Mouse (Mus musculus) CH12.LX (cell line): Measurements from ENCODE around the gene Rap1b. TPM values are rescaled to one million over a fixed set of nuclear protein-coding genes. Genes with fewer than 3 reads are reported as not detected.

Experiments
- DNase-seq: peaks from one replicate; pipeline ENCODE4 v3.0.0-alpha.2; 2013; ENCODE audit errors: extremely low read depth
- H3K27ac ChIP-seq: 2 replicates; pipeline ENCODE4 v1.5.1; 2012; ENCODE audit warnings: low read depth, mild to moderate bottlenecking, control low read depth, moderate library complexity; ENCODE audit not compliant: insufficient read depth
- H3K27me3 ChIP-seq: replicated peaks from 2 replicates; pipeline ENCODE3; 2012; ENCODE audit warnings: inconsistent platforms
- H3K36me3 ChIP-seq, 2 experiments: replicated peaks in 1 of 2; 2 replicates each; pipeline versions ENCODE3 to v1.6.1; 2012; ENCODE audit warnings: inconsistent platforms in 1 of 2, low read length in 1 of 2, mild to moderate bottlenecking in 1 of 2, mixed read lengths in 1 of 2, moderate library complexity in 1 of 2; ENCODE audit not compliant: control insufficient read depth in 1 of 2, insufficient read depth in 1 of 2
- H3K4me1 ChIP-seq, 2 experiments: 2 replicates each; pipeline ENCODE4 v1.6.1; 2012; ENCODE audit warnings: inconsistent platforms in 1 of 2, moderate library complexity in 1 of 2; ENCODE audit not compliant: insufficient read depth in 2 of 2, control insufficient read depth in 1 of 2
- H3K4me2 ChIP-seq: 2 replicates; pipeline ENCODE4 v1.6.1; 2012; ENCODE audit warnings: low read depth, mild to moderate bottlenecking, control low read depth; ENCODE audit not compliant: poor library complexity, insufficient read depth, severe bottlenecking
- H3K4me3 ChIP-seq, 3 experiments: fragments of 150-350 bp in 1 of 3; sonication (generic) in 1 of 3; replicated peaks in 1 of 3; 2 replicates each; pipeline versions ENCODE3 to v1.5.1; 2011 to 2012; ENCODE audit warnings: low read depth in 2 of 3, low read length in 2 of 3, mild to moderate bottlenecking in 2 of 3, moderate library complexity in 2 of 3, control low read depth in 1 of 3, improper control_type of control experiment in 1 of 3, inconsistent platforms in 1 of 3, mixed read lengths in 1 of 3; ENCODE audit not compliant: poor library complexity in 1 of 3
- H3K79me2 ChIP-seq: replicated peaks from 2 replicates; pipeline ENCODE4 v1.6.1; 2012; ENCODE audit warnings: mild to moderate bottlenecking, moderate library complexity; ENCODE audit not compliant: control insufficient read depth, poor library complexity, insufficient read depth, severe bottlenecking; ENCODE audit errors: extremely low read depth
- H3K9ac ChIP-seq: 2 replicates; pipeline ENCODE4 v1.6.1; 2012; ENCODE audit warnings: low read depth, mild to moderate bottlenecking, control low read depth, moderate library complexity; ENCODE audit not compliant: insufficient read depth
- H3K9me3 ChIP-seq: replicated peaks from 2 replicates; pipeline ENCODE3; 2012; ENCODE audit warnings: low read length, inconsistent platforms, mixed read lengths
- CHD2 ChIP-seq: IDR thresholded peaks from 2 replicates; pipeline ENCODE4 v1.6.1; 2011; ENCODE audit warnings: low read length, improper control_type of control experiment
- CTCF ChIP-seq, 2 experiments: IDR thresholded peaks in 1 of 2; conservative IDR thresholded peaks in 1 of 2; 2 replicates each; pipeline ENCODE4 v1.5.1; 2011 to 2012; ENCODE audit warnings: low read depth in 2 of 2, low read length in 2 of 2, improper control_type of control experiment in 1 of 2, inconsistent platforms in 1 of 2, mild to moderate bottlenecking in 1 of 2, moderate library complexity in 1 of 2
- EP300 ChIP-seq: IDR thresholded peaks from 2 replicates; pipeline ENCODE4 v1.6.1; 2011; ENCODE audit warnings: low read length, improper control_type of control experiment
- ETS1 ChIP-seq: conservative IDR thresholded peaks from 2 replicates; pipeline ENCODE4 v1.6.1; 2012; ENCODE audit warnings: low read depth, mild to moderate bottlenecking, inconsistent platforms, low read length, improper control_type of control experiment, moderate library complexity
- GABPA ChIP-seq: IDR thresholded peaks from 2 replicates; pipeline ENCODE4 v1.6.1; 2012; ENCODE audit warnings: low read depth, low read length, improper control_type of control experiment, inconsistent platforms; ENCODE audit not compliant: insufficient replicate concordance
- HCFC1 ChIP-seq: IDR thresholded peaks from 2 replicates; pipeline ENCODE4 v1.6.1; 2012; ENCODE audit warnings: low read depth, mild to moderate bottlenecking, inconsistent platforms, low read length, improper control_type of control experiment
- MAFK ChIP-seq: IDR thresholded peaks from 2 replicates; pipeline ENCODE4 v1.6.1; 2011; ENCODE audit warnings: low read length, improper control_type of control experiment; ENCODE audit not compliant: insufficient replicate concordance
- MEF2A ChIP-seq: IDR thresholded peaks from 2 replicates; pipeline ENCODE4 v1.6.1; 2014; ENCODE audit warnings: low read depth, mild to moderate bottlenecking, inconsistent platforms, low read length, improper control_type of control experiment, borderline replicate concordance
- MXI1 ChIP-seq: IDR thresholded peaks from 2 replicates; pipeline ENCODE4 v1.6.1; 2011; ENCODE audit warnings: mild to moderate bottlenecking, low read depth, low read length, improper control_type of control experiment
- MYC ChIP-seq: IDR thresholded peaks from 2 replicates; pipeline ENCODE4 v1.6.1; 2011; ENCODE audit warnings: low read depth, mild to moderate bottlenecking, improper control_type of control experiment, low read length
- RCOR1 ChIP-seq: conservative IDR thresholded peaks from 2 replicates; pipeline ENCODE4 v1.6.1; 2012; ENCODE audit warnings: low read depth, mild to moderate bottlenecking, inconsistent platforms, low read length, improper control_type of control experiment
- SMC3 ChIP-seq: IDR thresholded peaks from 2 replicates; pipeline ENCODE4 v1.6.1; 2011; ENCODE audit warnings: low read depth, low read length, improper control_type of control experiment
- UBTF ChIP-seq: IDR thresholded peaks from 2 replicates; pipeline ENCODE4 v1.6.1; 2012; ENCODE audit warnings: low read depth, mild to moderate bottlenecking, inconsistent platforms, low read length, improper control_type of control experiment, moderate library complexity
- USF1 ChIP-seq: IDR thresholded peaks from 2 replicates; pipeline ENCODE4 v1.6.1; 2014; ENCODE audit warnings: low read depth, mild to moderate bottlenecking, inconsistent platforms, low read length, improper control_type of control experiment
- USF2 ChIP-seq: conservative IDR thresholded peaks from 2 replicates; pipeline ENCODE4 v1.6.1; 2011; ENCODE audit warnings: low read depth, low read length, improper control_type of control experiment
- ZC3H11A ChIP-seq: IDR thresholded peaks from 2 replicates; pipeline ENCODE4 v1.6.1; 2012; ENCODE audit warnings: low read depth, mild to moderate bottlenecking, inconsistent platforms, low read length, improper control_type of control experiment
- dilution Hi-C: fragments of 300-500 bp; cut with MboI; formaldehyde crosslinking; loops from 2 replicates; pipeline ENCODE4 v1.14.3; 2020; ENCODE audit warnings: low sequenced_read_pairs; ENCODE audit not compliant: extremely low pct_unique_long_range_greater_than_20kb, extremely low pct_ligation_motif_present
- in situ Hi-C: fragments of 300-500 bp; cut with MboI; formaldehyde crosslinking; loops from 3 replicates; pipeline ENCODE4 v1.14.3; 2019; ENCODE audit warnings: low sequenced_read_pairs, low pct_ligation_motif_present, low pct_unique_long_range_greater_than_20kb, mixed read lengths
- polyA plus RNA-seq: library from polyadenylated mRNA; unstranded; fragments of >175 nt; gene quantifications from 2 replicates; pipeline ENCODE4 v1.2.1, GENCODE M21; 2012; ENCODE audit warnings: low read depth; ENCODE audit not compliant: insufficient read length
- total RNA-seq, 2 experiments: library from RNA; depleted of rRNA; stranded (reverse); fragments of 300-350 nt in 1 of 2; fragments of >200 nt in 1 of 2; gene quantifications; 2 replicates each; pipeline ENCODE4 v1.2.3; 2012 to 2014

Rap1b gene
- total and polyA plus RNA-seq, 3 experiments = 37.0 to 214 (median 205) TPM

GRCm38 (mm10) chr10:117888822-117889221, 43.0 kb upstream of the Rap1b start:
- no peak overlapping the region for H3K9ac ChIP-seq
- H3K4me1 ChIP-seq = peaks cover 8 to 17% of the 10 kb centered on the region in 2 experiments
- H3K27me3 ChIP-seq = no peaks in the 10 kb centered on the region
- no peaks in the 10 kb centered on the region for H3K79me2 ChIP-seq
- H3K27ac ChIP-seq = no peak overlapping the region
- dilution Hi-C loops = no loop called here
- no peak overlapping the region for H3K4me2 ChIP-seq
- no peak overlapping the region for H3K4me3 ChIP-seq
- no peak for TF ChIP-seq MEF2A
- no peak for TF ChIP-seq CHD2
- no peak for TF ChIP-seq RCOR1
- no peak for TF ChIP-seq MXI1
- no peak for TF ChIP-seq SMC3
- TF ChIP-seq USF2 = no peak
- no peak for TF ChIP-seq ETS1
- TF ChIP-seq MYC = no peak
- TF ChIP-seq EP300 = no peak
- no peak for TF ChIP-seq GABPA
- TF ChIP-seq UBTF = no peak
- no peak for TF ChIP-seq MAFK
- no peak for TF ChIP-seq ZC3H11A
- TF ChIP-seq, all 38 proteins: peak for 0
- Histone ChIP-seq H3K9me3 (no peaks in the 10 kb centered on the region), H3K36me3 (no peaks in the 10 kb centered on the region)
- DNase-seq = no peak
- in situ Hi-C loops = no loop called here

GRCm38 (mm10) chr10:117885358-117885757, 39.5 kb upstream of the Rap1b start:
- DNase-seq = no peak
- Histone ChIP-seq H3K27me3 (no peaks in the 10 kb centered on the region), H3K79me2 (no peaks in the 10 kb centered on the region), H3K27ac (no peak overlapping the region), H3K4me2 (no peak overlapping the region), H3K4me3 (no peak overlapping the region), H3K36me3 (no peaks in the 10 kb centered on the region), H3K4me1 (no peaks in the 10 kb centered on the region), H3K9me3 (no peaks in the 10 kb centered on the region), H3K9ac (no peak overlapping the region)
- in situ Hi-C loops (no loop called here), dilution Hi-C loops (no loop called here)
- TF ChIP-seq USF1 = no peak
- no peak for TF ChIP-seq CTCF (conservative IDR thresholded peaks at IDR 0.05 in 1 of 2, IDR thresholded peaks at IDR 0.05 in 1 of 2; ENCODE audit: low read depth in 2 of 2, low read length in 2 of 2)
- no peak for TF ChIP-seq HCFC1
